In genomic region chr16:18127871-18128563, GRCm38 (mm10) we compare ENCODE assay signal across 8 mouse cellular contexts. TPM values are rescaled to one million over a fixed set of nuclear protein-coding genes. Genes with fewer than 3 reads are reported as not detected.
DNase-seq lines count a peak whose midpoint lies in the region; ATAC-seq and TF ChIP-seq lines count a peak whose summit lies in the region.

No protein-coding gene starts in this region.

- WGBS in kidney, adult 2 months: 5% methylated on average over 52 of the region's 52 CpGs
- 2% methylated on average over 52 of the region's 52 CpGs for WGBS in embryonic facial prominence, embryonic 15.5 days
- 2% methylated on average over 52 of the region's 52 CpGs for WGBS in limb, embryonic 10.5 days
- WGBS in olfactory bulb, adult 2 months: 4% methylated on average over 52 of the region's 52 CpGs

- H3K27ac ChIP-seq in kidney, adult 2 months (ENCODE audit: insufficient read depth, low read depth, low read length): no peak overlapping the region
- H3K27ac ChIP-seq in embryonic facial prominence, embryonic 15.5 days (replicated peaks): no peak overlapping the region
- H3K27ac ChIP-seq in limb, embryonic 10.5 days: peak overlapping the region; percentile 88
- no peak overlapping the region for H3K27ac ChIP-seq in olfactory bulb, adult 2 months (ENCODE audit: insufficient read depth, low read depth, low read length)

- H3K9ac ChIP-seq in embryonic facial prominence, embryonic 15.5 days: peak overlapping the region; percentile 31

- TF ChIP-seq POLR2A in kidney, adult 2 months (IDR thresholded peaks at IDR 0.05; ENCODE audit: low read depth, low read length): no peak
- no peak for TF ChIP-seq POLR2A in olfactory bulb, adult 2 months (IDR thresholded peaks at IDR 0.05; ENCODE audit: insufficient read depth, low read depth, low read length)

- TF ChIP-seq CTCF in kidney, adult 2 months (conservative IDR thresholded peaks at IDR 0.05; ENCODE audit: insufficient read depth, insufficient read length, low read depth, low read length): no peak
- TF ChIP-seq CTCF in olfactory bulb, adult 2 months (IDR thresholded peaks at IDR 0.05; ENCODE audit: insufficient read depth, low read depth, low read length): no peak

- peak overlapping the region; percentile 64 for H3K4me3 ChIP-seq in kidney, adult 2 months (ENCODE audit: insufficient read depth, low read depth, low read length)
- H3K4me3 ChIP-seq in embryonic facial prominence, embryonic 15.5 days (replicated peaks): peak overlapping the region; percentile 57
- H3K4me3 ChIP-seq in limb, embryonic 10.5 days: peak overlapping the region; percentile 75
- H3K4me3 ChIP-seq in olfactory bulb, adult 2 months (ENCODE audit: insufficient read depth, low read depth, low read length): peak overlapping the region; percentile 65

- DNase-seq in kidney, adult 2 months: no peak
- no peak for DNase-seq in kidney, adult 11 months
- peak; percentile 51 for DNase-seq in MN1 (ENCODE audit: low spot score)
- DNase-seq in limb, embryonic 10.5 days (ENCODE audit: low spot score): peak; percentile 63
- DNase-seq in ovary, postnatal 10 days (ENCODE audit: low spot score): no peak
- no peak for DNase-seq in gastrocnemius, postnatal 10 days

- H3K27me3 ChIP-seq in kidney, adult 2 months (replicated peaks; ENCODE audit: control insufficient read depth, insufficient read depth, low read length): no peaks in the 10 kb centered on the region; the same call in 1 of the 2 replicates
- peaks cover 33% of the 10 kb centered on the region for H3K27me3 ChIP-seq in embryonic facial prominence, embryonic 15.5 days
- peaks cover 87% of the 10 kb centered on the region for H3K27me3 ChIP-seq in limb, embryonic 10.5 days (ENCODE audit: low read depth, poor library complexity, severe bottlenecking)

- peaks cover 1% of the 10 kb centered on the region; the same call in 1 of the 2 replicates for H3K4me1 ChIP-seq in kidney, adult 2 months (ENCODE audit: control insufficient read depth, insufficient read depth, low read length)
- peaks cover 34% of the 10 kb centered on the region for H3K4me1 ChIP-seq in embryonic facial prominence, embryonic 15.5 days
- peaks cover 26% of the 10 kb centered on the region for H3K4me1 ChIP-seq in limb, embryonic 10.5 days
- peaks cover 33% of the 10 kb centered on the region for H3K4me1 ChIP-seq in olfactory bulb, adult 2 months (ENCODE audit: control insufficient read depth, insufficient read depth, low read length)

- no peaks in the 10 kb centered on the region for H3K9me3 ChIP-seq in embryonic facial prominence, embryonic 15.5 days (replicated peaks)
- no peaks in the 10 kb centered on the region for H3K9me3 ChIP-seq in limb, embryonic 10.5 days (replicated peaks)

- H3K4me2 ChIP-seq in embryonic facial prominence, embryonic 15.5 days (replicated peaks): peak overlapping the region; percentile 98

- no peak; the same call in 1 of the 2 replicates for ATAC-seq in embryonic facial prominence, embryonic 15.5 days (ENCODE audit: insufficient number of reproducible peaks, low FRiP score, low TSS enrichment, low read depth)

- no peaks in the 10 kb centered on the region for H3K36me3 ChIP-seq in kidney, adult 2 months (ENCODE audit: control insufficient read depth, insufficient read depth, low read length)
- H3K36me3 ChIP-seq in embryonic facial prominence, embryonic 15.5 days: no peaks in the 10 kb centered on the region
- no peaks in the 10 kb centered on the region for H3K36me3 ChIP-seq in limb, embryonic 10.5 days

RNA-seq across cellular contexts. Expression of gene Rtn4r, which starts 0.6 kb away (rescaled TPM):
- polyA plus RNA-seq in kidney, adult 2 months (2012; rRNA removed): 18.9 and 26.7 TPM in 2 replicates
- 7.4 and 7.9 TPM in 2 replicates for polyA plus RNA-seq in embryonic facial prominence, embryonic 15.5 days (2015; fragmentation: Nextera tagmentation; extraction: Ambion mirVana)
- polyA plus RNA-seq in limb, embryonic 10.5 days (2016; fragmentation: Nextera tagmentation; extraction: Ambion mirVana): 1.3 and 3.8 TPM in 2 replicates
- not detected in 2 replicates for polyA plus RNA-seq in olfactory bulb, adult 2 months (2012; ENCODE audit: insufficient read depth, insufficient read length, low replicate concordance, missing spikeins)
- under 1 TPM; 0.38 to 0.52 TPM for total RNA-seq in gastrocnemius, postnatal 10 days (2021)

RNA-seq across cellular contexts. Expression of gene Prodh, which starts 38.0 kb away (rescaled TPM):
- 397 and 415 TPM in 2 replicates for polyA plus RNA-seq in kidney, adult 2 months (2012; rRNA removed)
- polyA plus RNA-seq in embryonic facial prominence, embryonic 15.5 days (2015; fragmentation: Nextera tagmentation; extraction: Ambion mirVana): 11.2 and 11.7 TPM in 2 replicates
- 16.6 and 19.4 TPM in 2 replicates for polyA plus RNA-seq in limb, embryonic 10.5 days (2016; fragmentation: Nextera tagmentation; extraction: Ambion mirVana)
- not detected in 2 replicates for polyA plus RNA-seq in olfactory bulb, adult 2 months (2012; ENCODE audit: insufficient read depth, insufficient read length, low replicate concordance, missing spikeins)
- 1 to 10 TPM; 2.6 to 3.8 TPM for total RNA-seq in gastrocnemius, postnatal 10 days (2021)

Comparison
In these comparisons a context has a peak if more than half of its experiments do, and no peak if none do; other contexts are left out.
1. DNase-seq: peak in MN1 (single experiment) and limb, embryonic 10.5 days (single experiment); none in kidney, adult 2 months (single experiment), kidney, adult 11 months (single experiment), ovary, postnatal 10 days (single experiment) and gastrocnemius, postnatal 10 days (single experiment).
2. RNA of gene Prodh, which starts 38.0 kb away (polyA plus RNA-seq): 397 to 415 TPM in kidney, adult 2 months; 16.6 to 19.4 TPM in limb, embryonic 10.5 days, 11.2 to 11.7 TPM in embryonic facial prominence, embryonic 15.5 days and not detected in olfactory bulb, adult 2 months; every median in the first group is over 10 times any median in the second.
3. Peak in every context shown above with its lines, with median percentiles within 50 percentile points of each other: H3K4me3 ChIP-seq.